Mouse (Mus musculus) bone marrow macrophage, adult 2 months (primary cell): ENCODE results near the gene Cfap61. TPM values are rescaled to one million over a fixed set of nuclear protein-coding genes. Genes with fewer than 3 reads are reported as not detected.
A peak's percentile ranks its signal among the peaks of the same experiment; 100 is the strongest.

ENCODE experiments used
- H3K27ac ChIP-seq: 2 replicates; pipeline ENCODE4 v1.5.1; 2012; ENCODE audit warnings: low read depth, low read length; ENCODE audit not compliant: insufficient read depth
- H3K4me1 ChIP-seq: 2 replicates; pipeline ENCODE4 v1.6.1; 2012; ENCODE audit warnings: low read length; ENCODE audit not compliant: control insufficient read depth, insufficient read depth
- H3K4me3 ChIP-seq: 2 replicates; pipeline ENCODE4 v1.5.1; 2012; ENCODE audit warnings: mild to moderate bottlenecking, low read length, moderate library complexity; ENCODE audit not compliant: insufficient read depth
- CTCF ChIP-seq: IDR thresholded peaks from 2 replicates; pipeline ENCODE4 v1.5.1; 2012; ENCODE audit warnings: low read depth, mild to moderate bottlenecking, low read length, moderate library complexity
- POLR2A ChIP-seq: IDR thresholded peaks from 2 replicates; pipeline ENCODE4 v1.6.1; 2012; ENCODE audit warnings: mild to moderate bottlenecking, low read depth, low read length, borderline replicate concordance
- polyA plus RNA-seq: library from polyadenylated mRNA; stranded (reverse); fragments of >200 nt; gene quantifications from 2 replicates; pipeline ENCODE4 v1.2.4, GENCODE M21; 2012; ENCODE audit not compliant: missing spikeins, insufficient read depth, insufficient read length

The Cfap61 gene
- polyA plus RNA-seq, 1 experiment = not detected

- Histone ChIP-seq H3K4me1 (peaks cover 14% of the 10 kb centered on the region), H3K27ac (no peak overlapping the region), H3K4me3 (no peak overlapping the region)
- TF ChIP-seq POLR2A = no peak
- no peak for TF ChIP-seq CTCF
Observed at GRCm38 (mm10) chr2:145949475-145950068, 15.0 kb downstream of the Cfap61 start.

- H3K27ac ChIP-seq = no peak overlapping the region
- no peak for TF ChIP-seq POLR2A
- no peak for TF ChIP-seq CTCF
- no peak overlapping the region for H3K4me3 ChIP-seq
- peaks cover 14% of the 10 kb centered on the region for H3K4me1 ChIP-seq
Observed at GRCm38 (mm10) chr2:145950239-145950638, 15.7 kb downstream of the Cfap61 start.

GRCm38 (mm10) chr2:145952726-145953125 lies 18.1 kb downstream of the Cfap61 start:
- H3K4me1 ChIP-seq = peaks cover 22% of the 10 kb centered on the region
- H3K27ac ChIP-seq = peak overlapping the region; percentile 56
- TF ChIP-seq POLR2A (no peak), CTCF (no peak)
- H3K4me3 ChIP-seq = no peak overlapping the region

- Histone ChIP-seq H3K4me1 (peaks cover 24% of the 10 kb centered on the region), H3K4me3 (no peak overlapping the region), H3K27ac (no peak overlapping the region)
- TF ChIP-seq POLR2A (no peak), CTCF (no peak)
Observed at GRCm38 (mm10) chr2:145955844-145956243, 21.3 kb downstream of the Cfap61 start.

- peak overlapping the region; percentile 30; the same call in 1 of the 2 replicates for H3K27ac ChIP-seq
- TF ChIP-seq CTCF (no peak), POLR2A (no peak)
- peaks cover 24% of the 10 kb centered on the region for H3K4me1 ChIP-seq
- H3K4me3 ChIP-seq = no peak overlapping the region
Observed at GRCm38 (mm10) chr2:145956318-145956717, 21.7 kb downstream of the Cfap61 start.

GRCm38 (mm10) chr2:145957450-145957849 lies 22.9 kb downstream of the Cfap61 start:
- H3K4me1 ChIP-seq = peaks cover 21% of the 10 kb centered on the region
- no peak overlapping the region for H3K27ac ChIP-seq
- H3K4me3 ChIP-seq = no peak overlapping the region
- TF ChIP-seq POLR2A (no peak), CTCF (no peak)

GRCm38 (mm10) chr2:145958097-145958496 lies 23.5 kb downstream of the Cfap61 start:
- TF ChIP-seq POLR2A (no peak), CTCF (no peak)
- no peak overlapping the region for H3K4me3 ChIP-seq
- peaks cover 16% of the 10 kb centered on the region for H3K4me1 ChIP-seq
- H3K27ac ChIP-seq = no peak overlapping the region

GRCm38 (mm10) chr2:145958551-145958950 lies 24.0 kb downstream of the Cfap61 start:
- no peak overlapping the region for H3K27ac ChIP-seq
- TF ChIP-seq POLR2A (no peak), CTCF (no peak)

GRCm38 (mm10) chr2:145961861-145962260 lies 27.3 kb downstream of the Cfap61 start:
- no peak overlapping the region for H3K4me3 ChIP-seq
- TF ChIP-seq CTCF (no peak), POLR2A (no peak)
- H3K27ac ChIP-seq = no peak overlapping the region
- H3K4me1 ChIP-seq = peaks cover 2% of the 10 kb centered on the region; the same call in 1 of the 2 replicates

More at GRCm38 (mm10) chr2:145958551-145958950, 24.0 kb downstream of the Cfap61 start:
- Histone ChIP-seq H3K4me3 (no peak overlapping the region), H3K4me1 (peaks cover 11% of the 10 kb centered on the region; the same call in 1 of the 2 replicates)

GRCm38 (mm10) chr2:145970751-145971150 lies 36.2 kb downstream of the Cfap61 start:
- no peak for TF ChIP-seq CTCF
- no peak for TF ChIP-seq POLR2A

GRCm38 (mm10) chr2:145971237-145972010 lies 36.8 kb downstream of the Cfap61 start:
- TF ChIP-seq POLR2A (no peak), CTCF (no peak)
- no peak overlapping the region for H3K4me3 ChIP-seq
- no peak overlapping the region for H3K27ac ChIP-seq
- no peaks in the 10 kb centered on the region for H3K4me1 ChIP-seq

More at GRCm38 (mm10) chr2:145970751-145971150, 36.2 kb downstream of the Cfap61 start:
- Histone ChIP-seq H3K4me3 (no peak overlapping the region), H3K4me1 (no peaks in the 10 kb centered on the region), H3K27ac (no peak overlapping the region)
